Mouse (Mus musculus) CD4-positive, CD25-positive, alpha-beta regulatory T cell (primary cell): ENCODE results near the gene Gimap9. TPM values are rescaled to one million over a fixed set of nuclear protein-coding genes. Genes with fewer than 3 reads are reported as not detected.

Experiments
- polyA plus RNA-seq: library from polyadenylated mRNA; unstranded; fragments of 100-300 nt; shearing (Covaris generic); gene quantifications from one replicate; pipeline ENCODE4 v1.2.1, GENCODE M21; 2017

Gimap9 gene
- polyA plus RNA-seq = 297 TPM

GRCm38 (mm10) chr6:48675931-48676859 is at the start of gene Gimap9:
Gene Gimap9, plus strand, starts transcription at chr6:48676129.

GRCm38 (mm10) chr6:48626464-48626863 is 49.5 kb upstream of the Gimap9 start, which contains the start of gene AI854703:
Gene AI854703, plus strand, starts transcription at chr6:48626764.

DNA sequence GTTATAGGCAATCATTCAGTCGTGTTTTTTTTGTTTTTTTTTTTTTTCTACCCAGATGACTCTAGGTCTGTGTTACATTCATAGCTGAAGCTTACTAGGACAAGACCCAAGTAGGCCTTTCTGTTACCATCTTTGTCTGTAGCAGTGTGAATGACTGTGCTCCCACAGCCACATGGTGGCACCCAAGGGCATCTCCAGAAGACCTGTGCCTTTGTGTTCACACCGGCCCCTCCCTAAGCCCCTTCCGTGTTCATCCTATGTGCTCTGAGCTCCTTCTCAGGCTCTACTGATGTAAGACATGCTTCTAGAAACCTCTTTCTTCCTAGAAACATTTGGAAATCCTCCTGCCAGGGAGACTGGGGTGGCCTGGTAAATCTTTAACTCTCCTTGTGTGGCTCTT is 28.9 kb upstream of the Gimap9 start, which contains the start of gene Gimap8:
Gene Gimap8, plus strand, starts transcription at position 240 of the 400 bp plus-strand sequence.

GRCm38 (mm10) chr6:48684319-48684718 is 8.4 kb downstream of the Gimap9 start, which contains the start of gene Gimap4:
Gene Gimap4, plus strand, starts transcription at chr6:48684549.

DNA sequence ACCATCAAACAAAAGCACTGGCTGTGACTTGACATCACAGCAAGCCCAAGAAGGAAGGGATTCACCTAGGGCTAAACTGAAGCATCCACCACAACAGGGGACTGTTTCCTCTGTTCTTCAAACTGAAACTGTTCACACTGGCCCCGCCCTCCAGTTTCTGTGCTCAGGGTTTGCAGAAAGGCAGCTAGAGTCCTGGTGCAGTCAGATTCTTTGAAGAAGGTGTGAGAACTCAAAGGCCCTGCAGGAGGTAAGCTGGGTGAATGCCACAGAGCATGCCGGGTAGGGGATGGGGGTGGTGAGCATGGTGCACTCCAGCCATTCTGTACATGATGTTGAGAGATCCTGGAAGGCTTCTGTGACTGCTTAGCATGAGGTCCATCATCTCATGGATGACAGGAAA is 42.5 kb downstream of the Gimap9 start, which contains the start of the genes Gm28053 and Gimap7:
Gene Gm28053, plus strand, starts transcription at position 153 of the 400 bp plus-strand sequence.
Gene Gimap7, plus strand, starts transcription at position 167 of the 400 bp plus-strand sequence.

Other genes with a start within 250 kb of the Gimap9 start
- 32.5 TPM for gene Zfp467, start 230.3 kb upstream of the Gimap9 start, polyA plus RNA-seq
- gene Sspo, start 227.9 kb upstream of the Gimap9 start, polyA plus RNA-seq = 0.23 TPM
- gene Atp6v0e2, start 138.5 kb upstream of the Gimap9 start, polyA plus RNA-seq = 0.24 TPM
- 44.5 TPM for gene Lrrc61, start 121.3 kb upstream of the Gimap9 start, polyA plus RNA-seq
- gene Rarres2, start 103.3 kb upstream of the Gimap9 start, polyA plus RNA-seq = 0.17 TPM
- gene Gm45021, start 86.5 kb upstream of the Gimap9 start, polyA plus RNA-seq = not detected
- 2.7 TPM for gene Repin1, start 82.2 kb upstream of the Gimap9 start, polyA plus RNA-seq
- not detected for gene Gm44965, start 82.2 kb upstream of the Gimap9 start, polyA plus RNA-seq
- gene Zfp775, start 74.1 kb upstream of the Gimap9 start, polyA plus RNA-seq = 9.4 TPM
- 4.3 TPM for gene AI854703, start 49.4 kb upstream of the Gimap9 start, polyA plus RNA-seq
- gene Gimap8, start 28.9 kb upstream of the Gimap9 start, polyA plus RNA-seq = 154 TPM
- gene Gimap4, start 8.4 kb downstream of the Gimap9 start, polyA plus RNA-seq = 1,429 TPM
- 921 TPM for gene Gimap6, start 32.1 kb downstream of the Gimap9 start, polyA plus RNA-seq
- 25.5 TPM for gene Gm28053, start 42.5 kb downstream of the Gimap9 start, polyA plus RNA-seq
- gene Gimap7, start 42.5 kb downstream of the Gimap9 start, polyA plus RNA-seq = 299 TPM
- gene Gimap1, start 62.9 kb downstream of the Gimap9 start, polyA plus RNA-seq = 563 TPM
- 207 TPM for gene Gimap5, start 70.1 kb downstream of the Gimap9 start, polyA plus RNA-seq
- gene Gimap3, start 94.7 kb downstream of the Gimap9 start, polyA plus RNA-seq = 2,001 TPM
- gene Tmem176a, start 164.8 kb downstream of the Gimap9 start, polyA plus RNA-seq = 5.5 TPM
- gene Tmem176b, start 165.4 kb downstream of the Gimap9 start, polyA plus RNA-seq = 8.6 TPM
- gene Aoc1, start 196.8 kb downstream of the Gimap9 start, polyA plus RNA-seq = not detected